Mouse (Mus musculus): ENCODE measurements around the gene Grk6. TPM values are rescaled to one million over a fixed set of nuclear protein-coding genes. Genes with fewer than 3 reads are reported as not detected.

Gene Grk6
- total and polyA plus RNA-seq, 2 experiments from 2014 or later: 10.7 to 27.2 TPM

DNA sequence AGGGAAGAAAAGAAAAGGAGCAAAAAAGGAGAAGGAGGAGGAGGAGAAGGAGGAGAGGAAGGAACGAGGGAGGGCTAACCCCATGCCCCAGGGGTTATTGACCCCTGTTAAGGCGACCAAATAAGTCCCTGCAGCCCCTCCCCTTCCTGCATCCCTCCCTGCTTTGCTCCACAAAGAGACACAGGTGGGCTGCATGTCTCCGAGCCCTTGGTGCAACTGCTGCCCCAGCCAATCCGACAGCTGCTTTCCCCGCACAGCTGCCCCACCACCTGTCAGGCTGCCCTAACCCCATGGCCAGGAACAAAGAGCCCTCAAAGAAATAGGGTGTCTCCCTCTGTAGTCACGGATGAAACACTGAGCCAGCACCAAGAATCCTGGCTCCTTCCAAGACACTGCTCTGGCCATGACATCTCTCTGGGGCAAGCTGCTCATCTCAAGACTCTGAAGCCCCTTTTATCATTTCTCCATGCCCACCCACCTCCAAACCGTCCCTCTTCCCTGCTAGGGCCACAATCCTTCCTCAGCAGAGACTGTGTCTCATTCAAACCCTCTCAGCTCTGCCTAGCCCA lies 39.7 kb downstream of the Grk6 start:
- Histone ChIP-seq H3K4me2 (ENCODE audit: low read depth, low read length) (no peak overlapping the region), H3K27me3 (ENCODE audit: control insufficient read depth, insufficient read depth, low read length) (peaks cover 78% of the 10 kb centered on the region), H3K4me1 (ENCODE audit: control insufficient read depth, insufficient read depth) (0 out of 2 replicates have a peak, but pooled peaks cover 4% of the 10 kb centered on the region), H3K9ac (replicated peaks; ENCODE audit: low read depth, low read length) (no peak overlapping the region), H3K4me3 (ENCODE audit: low read depth, low read length) (no peak overlapping the region), H3K27ac (ENCODE audit: low read depth) (no peak overlapping the region), H3K9me3 (replicated peaks; ENCODE audit: control insufficient read depth, low read length) (no peaks in the 10 kb centered on the region), H3K36me3 (replicated peaks; ENCODE audit: control insufficient read depth, insufficient read depth, low read length) (peaks cover 18% of the 10 kb centered on the region)
- WGBS: 48% methylated on average over 7 of the region's 7 CpGs
- ATAC-seq (ENCODE audit: insufficient read depth, low read depth) (no peak), DNase-seq (ENCODE audit: low spot score) (no peak)
- no peak for TF ChIP-seq CTCF (IDR thresholded peaks at IDR 0.05; ENCODE audit: low read depth)
- TF ChIP-seq EP300 (IDR thresholded peaks at IDR 0.05; ENCODE audit: low read depth): no peak

DNA sequence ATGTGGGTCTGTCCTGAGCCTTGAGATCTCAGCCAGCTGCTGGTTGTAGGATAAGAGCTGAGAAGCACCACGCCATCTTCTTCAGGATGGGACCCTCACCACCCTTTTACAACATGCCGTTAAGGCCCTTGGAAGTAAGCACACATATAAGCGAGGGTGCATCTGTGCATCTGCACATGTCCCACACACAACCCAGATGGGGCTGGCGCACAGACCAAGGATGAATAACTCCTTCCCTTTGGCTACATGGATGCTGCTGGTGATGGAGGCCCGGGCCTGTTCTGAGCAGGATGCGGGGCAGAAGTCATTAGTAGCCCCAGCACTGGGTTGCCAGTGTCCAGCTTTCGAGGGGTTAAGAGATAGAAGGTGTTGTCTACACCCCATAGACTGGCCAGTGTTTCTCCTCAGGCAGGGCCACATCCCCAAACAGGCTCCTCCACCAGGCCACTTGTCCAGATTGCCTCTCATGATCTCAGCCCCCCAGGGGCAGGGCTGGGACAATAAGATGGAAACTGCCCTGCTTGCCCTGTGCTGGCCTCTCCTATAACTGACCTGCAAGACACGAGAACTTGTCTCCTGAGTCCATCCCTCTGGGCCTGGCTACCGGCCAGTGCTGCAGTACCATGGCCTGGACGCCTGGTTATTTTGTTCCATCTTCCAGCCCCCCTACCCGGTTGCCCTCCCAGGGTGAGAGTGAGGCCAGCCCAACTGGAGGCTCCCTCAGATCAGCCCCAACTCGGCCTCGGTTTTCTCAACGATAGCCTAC lies 41.3 kb downstream of the Grk6 start:
- ATAC-seq (ENCODE audit: insufficient read depth, low read depth) (no peak), DNase-seq (ENCODE audit: low spot score) (no peak)
- TF ChIP-seq CTCF (IDR thresholded peaks at IDR 0.05; ENCODE audit: low read depth) (no peak), EP300 (IDR thresholded peaks at IDR 0.05; ENCODE audit: low read depth) (no peak)
- H3K9me3 ChIP-seq (replicated peaks; ENCODE audit: control insufficient read depth, low read length): no peaks in the 10 kb centered on the region
- H3K4me3 ChIP-seq (ENCODE audit: low read depth, low read length): peak overlapping the region; percentile 74
- 0 out of 2 replicates have a peak, but pooled peaks cover 4% of the 10 kb centered on the region for H3K4me1 ChIP-seq (ENCODE audit: control insufficient read depth, insufficient read depth)
- 0 out of 2 replicates have a peak, but pooled peaks cover 2% of the 10 kb centered on the region for H3K36me3 ChIP-seq (replicated peaks; ENCODE audit: control insufficient read depth, insufficient read depth, low read length)
- H3K9ac ChIP-seq (replicated peaks; ENCODE audit: low read depth, low read length): peak overlapping the region; percentile 80; the same call in 1 of the 2 replicates
- H3K4me2 ChIP-seq (ENCODE audit: low read depth, low read length): peak overlapping the region; percentile 77
- H3K27ac ChIP-seq (ENCODE audit: low read depth): peak overlapping the region; percentile 78
- peaks cover 76% of the 10 kb centered on the region for H3K27me3 ChIP-seq (ENCODE audit: control insufficient read depth, insufficient read depth, low read length)
- WGBS: 47% methylated on average over 14 of the region's 14 CpGs

DNA sequence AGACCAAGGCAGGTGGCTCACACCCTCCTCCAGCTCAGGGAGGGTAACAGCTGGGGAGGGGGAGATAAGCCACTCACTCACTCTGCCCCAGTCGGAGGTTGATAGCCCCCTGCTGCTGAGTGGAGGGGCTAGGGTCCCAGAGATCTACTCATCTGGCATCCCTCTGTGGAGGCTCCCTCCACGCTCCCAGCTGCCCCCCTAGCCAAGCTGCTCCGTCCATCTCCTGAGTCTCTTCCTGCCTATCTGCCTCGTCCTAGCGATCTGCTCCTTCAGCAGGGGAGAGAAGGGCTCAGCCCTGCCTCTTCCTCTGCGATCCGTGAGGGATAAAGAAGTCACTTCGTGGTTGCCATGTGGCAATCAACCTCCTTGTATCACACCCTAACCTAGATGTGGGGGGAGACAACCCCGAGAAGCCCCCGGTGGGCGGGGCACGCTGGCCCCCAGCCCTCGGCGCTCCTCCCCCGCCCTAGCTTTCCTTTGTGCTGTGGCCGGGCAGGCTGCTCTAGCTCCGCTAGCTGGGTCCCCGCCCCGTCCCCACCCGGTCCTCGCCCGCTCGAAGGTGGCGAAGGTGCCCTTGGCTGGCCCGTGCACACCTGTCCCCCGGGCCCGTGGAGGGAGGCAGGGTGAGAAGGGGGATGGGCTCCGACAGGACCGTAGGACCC lies 42.2 kb downstream of the Grk6 start:
- no peaks in the 10 kb centered on the region for H3K36me3 ChIP-seq (replicated peaks; ENCODE audit: control insufficient read depth, insufficient read depth, low read length)
- peak overlapping the region; percentile 80 for H3K9ac ChIP-seq (replicated peaks; ENCODE audit: low read depth, low read length)
- TF ChIP-seq EP300 (IDR thresholded peaks at IDR 0.05; ENCODE audit: low read depth): no peak
- TF ChIP-seq CTCF (IDR thresholded peaks at IDR 0.05; ENCODE audit: low read depth): no peak
- peak overlapping the region; percentile 74 for H3K4me3 ChIP-seq (ENCODE audit: low read depth, low read length)
- H3K27ac ChIP-seq (ENCODE audit: low read depth): peak overlapping the region; percentile 78
- H3K27me3 ChIP-seq (ENCODE audit: control insufficient read depth, insufficient read depth, low read length): peaks cover 85% of the 10 kb centered on the region
- H3K4me1 ChIP-seq (ENCODE audit: control insufficient read depth, insufficient read depth): 0 out of 2 replicates have a peak, but pooled peaks cover 4% of the 10 kb centered on the region
- DNase-seq (ENCODE audit: low spot score): no peak
- peak overlapping the region; percentile 77 for H3K4me2 ChIP-seq (ENCODE audit: low read depth, low read length)
- ATAC-seq (ENCODE audit: insufficient read depth, low read depth): peak; percentile 39
- no peaks in the 10 kb centered on the region for H3K9me3 ChIP-seq (replicated peaks; ENCODE audit: control insufficient read depth, low read length)
- WGBS: 2% methylated on average over 27 of the region's 29 CpGs

DNA sequence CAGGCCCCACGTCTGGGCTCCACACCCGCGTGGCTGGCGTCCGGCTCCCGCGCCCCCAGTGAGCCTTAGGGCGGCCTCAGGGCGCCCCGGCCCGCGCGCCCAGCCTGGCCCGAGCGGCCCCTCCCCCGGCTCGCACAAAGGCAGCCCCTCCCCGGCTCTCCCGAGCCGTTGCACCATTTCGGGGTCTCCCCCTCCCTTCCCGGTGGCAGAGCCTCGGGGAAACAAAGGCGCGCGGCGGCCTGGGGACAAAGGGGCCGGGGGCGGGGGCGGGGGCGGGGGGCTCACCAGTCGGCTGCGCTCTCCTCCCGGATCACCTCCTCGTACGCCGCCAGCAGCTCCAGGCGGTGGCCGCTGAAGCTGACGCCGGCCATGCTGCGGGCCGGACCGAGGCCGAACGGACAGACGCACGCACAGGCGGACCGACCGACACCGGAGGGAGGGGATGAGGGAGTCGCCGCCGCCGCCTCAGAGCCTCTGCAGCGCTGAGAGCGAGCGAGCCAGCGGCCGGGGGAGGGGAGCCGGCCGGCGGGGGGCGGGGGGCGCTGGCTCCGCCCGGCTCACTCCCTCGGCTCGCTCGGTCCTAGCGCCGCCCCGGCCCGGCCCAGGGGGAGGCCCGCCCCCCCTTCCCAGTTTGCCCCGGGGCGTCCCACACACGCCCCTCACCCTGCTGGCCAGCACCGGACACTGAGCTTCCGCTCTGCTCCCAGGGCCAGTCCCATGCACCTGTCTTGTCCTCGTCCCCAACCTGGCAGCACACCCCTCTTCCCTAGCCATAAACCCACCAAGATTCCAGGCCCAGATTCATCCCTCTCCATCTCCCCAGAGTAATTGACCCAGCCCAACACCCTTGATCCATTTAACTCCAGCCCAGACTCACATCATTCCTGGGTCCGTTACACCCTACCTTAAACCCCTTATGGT lies 43.0 kb downstream of the Grk6 start, which contains the start of gene Dbn1:
Gene Dbn1, minus strand, starts transcription at position 534 of the 921 bp plus-strand sequence.
- Histone ChIP-seq H3K9ac (replicated peaks; ENCODE audit: low read depth, low read length) (peak within 1 kb of the TSS; percentile 80), H3K36me3 (replicated peaks; ENCODE audit: control insufficient read depth, insufficient read depth, low read length) (no peaks in the 10 kb centered on the region), H3K4me2 (ENCODE audit: low read depth, low read length) (peak within 1 kb of the TSS; percentile 77), H3K4me1 (ENCODE audit: control insufficient read depth, insufficient read depth) (0 out of 2 replicates have a peak, but pooled peaks cover 4% of the 10 kb centered on the region), H3K4me3 (ENCODE audit: low read depth, low read length) (peak within 1 kb of the TSS; percentile 74), H3K27ac (ENCODE audit: low read depth) (peak within 1 kb of the TSS; percentile 78), H3K27me3 (ENCODE audit: control insufficient read depth, insufficient read depth, low read length) (peaks cover 87% of the 10 kb centered on the region), H3K9me3 (replicated peaks; ENCODE audit: control insufficient read depth, low read length) (no peaks in the 10 kb centered on the region)
- 1% methylated on average over 34 of the region's 83 CpGs for WGBS
- TF ChIP-seq CTCF (IDR thresholded peaks at IDR 0.05; ENCODE audit: low read depth) (no peak), EP300 (IDR thresholded peaks at IDR 0.05; ENCODE audit: low read depth) (no peak)
- ATAC-seq (ENCODE audit: insufficient read depth, low read depth): peak; percentile 74
- peak; percentile 39 for DNase-seq (ENCODE audit: low spot score)

DNA sequence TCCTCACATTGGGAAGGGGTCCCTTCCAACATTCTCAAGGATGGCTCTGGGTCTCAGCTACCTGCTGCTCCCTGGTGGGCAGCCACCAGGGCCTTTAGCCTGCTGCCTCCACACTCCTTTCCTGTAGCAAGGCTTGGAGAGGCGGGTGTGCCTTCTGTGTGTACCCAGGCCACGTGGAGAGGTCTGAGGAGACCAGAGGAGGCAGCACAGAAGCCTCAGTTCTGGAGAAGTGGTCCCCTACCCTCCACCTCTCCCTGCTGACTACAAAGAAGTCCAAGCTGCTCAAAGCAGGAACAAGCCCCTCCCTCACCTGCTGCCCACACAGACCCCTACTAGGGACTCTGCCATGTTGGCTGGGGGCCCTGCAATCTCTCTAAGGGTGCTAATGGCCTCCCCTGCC lies 49.4 kb downstream of the Grk6 start:
- Histone ChIP-seq H3K9me3 (replicated peaks; ENCODE audit: control insufficient read depth, low read length) (no peaks in the 10 kb centered on the region), H3K4me3 (ENCODE audit: low read depth, low read length) (no peak overlapping the region), H3K9ac (replicated peaks; ENCODE audit: low read depth, low read length) (no peak overlapping the region), H3K4me1 (ENCODE audit: control insufficient read depth, insufficient read depth) (peaks cover 9% of the 10 kb centered on the region; the same call in 1 of the 2 replicates), H3K4me2 (ENCODE audit: low read depth, low read length) (no peak overlapping the region), H3K36me3 (replicated peaks; ENCODE audit: control insufficient read depth, insufficient read depth, low read length) (peaks cover 15% of the 10 kb centered on the region), H3K27me3 (ENCODE audit: control insufficient read depth, insufficient read depth, low read length) (peaks cover 68% of the 10 kb centered on the region), H3K27ac (ENCODE audit: low read depth) (no peak overlapping the region)
- DNase-seq (ENCODE audit: low spot score): no peak
- WGBS: 14% methylated on average over 2 of the region's 2 CpGs
- TF ChIP-seq CTCF (IDR thresholded peaks at IDR 0.05; ENCODE audit: low read depth): no peak
- no peak for TF ChIP-seq EP300 (IDR thresholded peaks at IDR 0.05; ENCODE audit: low read depth)
- no peak for ATAC-seq (ENCODE audit: insufficient read depth, low read depth)

Measured in heart, postnatal 0 days (tissue).